Mouse (Mus musculus): Measurements from ENCODE around the gene Hdac9. TPM values are rescaled to one million over a fixed set of nuclear protein-coding genes. Genes with fewer than 3 reads are reported as not detected.
"Not testable (repeated sequence)": the region's sequence is repeated elsewhere in the genome, so short reads cannot be mapped to it uniquely, and the experiment has no call there.

Hdac9 gene
- total RNA-seq, 2 experiments from 2014 or later = 11.8 to 25.2 TPM

GRCm38 (mm10) chr12:34178931-34179330 lies 738.0 kb downstream of the Hdac9 start:
- DNase-seq = no peak
- intact Hi-C loops (cut with DNase I) = no loop called here

- DNase-seq = no peak
- intact Hi-C loops (cut with DNase I) = no loop called here
These were observed 740.1 kb downstream of the Hdac9 start for GRCm38 (mm10) chr12:34176790-34177189.

DNA sequence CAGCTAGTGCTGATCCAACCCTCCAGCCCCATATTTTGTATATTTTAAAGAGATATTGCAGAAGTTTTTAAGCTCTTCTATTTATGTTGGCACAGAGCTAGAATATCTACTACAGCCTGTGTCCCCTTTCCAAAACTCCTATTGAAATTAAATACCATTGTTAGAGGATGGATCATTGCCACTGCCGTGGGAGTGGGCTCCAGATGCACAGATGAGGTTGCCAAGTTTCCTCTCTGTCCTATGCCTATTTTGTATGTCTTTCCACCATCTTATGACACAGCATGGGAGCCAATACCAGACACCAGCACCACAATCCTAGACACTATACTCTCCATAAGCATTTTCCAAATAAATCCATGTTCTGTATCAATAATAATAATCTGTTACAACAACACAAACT lies 743.9 kb downstream of the Hdac9 start:
- no peak for DNase-seq
- intact Hi-C loops (cut with DNase I) = no loop called here

GRCm38 (mm10) chr12:34170601-34171000 lies 746.3 kb downstream of the Hdac9 start:
- peak in 1 of 2 experiments; percentile 14 for DNase-seq
- intact Hi-C loops (cut with DNase I) = no loop called here

GRCm38 (mm10) chr12:34165674-34166073 lies 751.2 kb downstream of the Hdac9 start:
- intact Hi-C loops (cut with DNase I) = no loop called here
- DNase-seq = no peak

DNA sequence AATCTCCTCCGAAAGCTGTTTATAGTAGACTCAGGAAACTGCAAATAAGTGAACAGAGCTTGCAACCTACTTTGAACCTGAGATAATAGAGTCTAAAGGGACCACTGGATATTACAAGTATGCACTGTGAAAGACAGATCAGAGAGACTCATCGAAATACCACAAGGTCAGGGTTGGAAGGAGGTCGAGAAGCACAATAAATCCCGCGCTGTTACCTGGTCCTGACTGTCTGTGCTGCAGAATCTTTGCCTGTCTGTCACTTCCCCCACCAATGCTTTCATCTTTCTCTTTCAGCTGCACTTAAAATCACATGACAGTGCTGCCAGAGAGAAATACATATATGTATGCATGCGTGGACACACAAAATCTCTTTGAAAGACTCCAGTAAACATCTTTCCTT lies 760.6 kb downstream of the Hdac9 start:
- intact Hi-C loops (cut with DNase I) = no loop called here
- no peak for DNase-seq

DNA sequence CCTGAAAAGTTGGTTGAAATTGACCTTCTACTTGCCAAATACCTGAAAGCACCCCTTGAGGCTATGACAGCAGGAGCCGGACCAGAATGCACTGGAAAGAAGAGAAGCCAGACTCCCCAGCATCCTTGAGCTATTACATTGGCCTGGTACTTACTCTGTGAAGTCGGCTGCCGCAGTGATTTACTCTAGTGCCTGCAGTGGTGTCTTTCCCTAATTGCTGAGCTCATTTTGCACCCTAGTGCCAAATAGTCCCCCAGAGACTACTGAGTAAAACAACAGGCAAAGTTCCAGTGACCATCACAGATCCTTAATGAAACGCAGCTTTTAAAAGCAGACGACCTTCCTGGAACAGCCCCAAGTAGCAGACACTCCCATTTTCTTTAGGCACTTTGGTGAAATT lies 761.2 kb downstream of the Hdac9 start:
- intact Hi-C loops (cut with DNase I) = no loop called here
- DNase-seq = peak; percentile 9 to 31

DNA sequence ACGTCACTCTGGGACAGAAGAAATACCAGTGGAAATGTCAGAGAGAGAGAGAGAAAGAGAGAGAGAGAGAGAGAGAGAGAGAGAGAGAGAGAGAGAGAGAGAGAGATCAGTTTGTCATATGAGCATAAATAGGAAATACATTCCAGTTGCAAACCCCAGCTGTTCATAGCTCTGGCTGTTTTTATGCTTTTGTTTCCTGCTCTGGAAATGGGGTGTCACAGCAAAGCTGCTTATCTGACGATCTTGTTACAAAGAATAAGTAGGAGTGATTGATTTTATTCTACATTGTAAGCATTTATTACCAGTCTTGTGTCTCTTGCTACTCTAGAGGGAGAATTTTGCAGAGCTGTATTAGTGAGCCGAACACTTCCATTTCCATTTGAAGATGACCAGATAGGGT lies 762.1 kb downstream of the Hdac9 start:
- DNase-seq = no peak
- intact Hi-C loops (cut with DNase I) = no loop called here

GRCm38 (mm10) chr12:34151336-34151735 lies 765.6 kb downstream of the Hdac9 start:
- intact Hi-C loops (cut with DNase I) = no loop called here
- no peak for DNase-seq

- no peak for DNase-seq
- intact Hi-C loops (cut with DNase I) = no loop called here
These were observed 774.2 kb downstream of the Hdac9 start for GRCm38 (mm10) chr12:34142743-34143142.

GRCm38 (mm10) chr12:34113336-34113735 lies 803.6 kb downstream of the Hdac9 start:
- intact Hi-C loops (cut with DNase I) = no loop called here
- no peak for DNase-seq

DNA sequence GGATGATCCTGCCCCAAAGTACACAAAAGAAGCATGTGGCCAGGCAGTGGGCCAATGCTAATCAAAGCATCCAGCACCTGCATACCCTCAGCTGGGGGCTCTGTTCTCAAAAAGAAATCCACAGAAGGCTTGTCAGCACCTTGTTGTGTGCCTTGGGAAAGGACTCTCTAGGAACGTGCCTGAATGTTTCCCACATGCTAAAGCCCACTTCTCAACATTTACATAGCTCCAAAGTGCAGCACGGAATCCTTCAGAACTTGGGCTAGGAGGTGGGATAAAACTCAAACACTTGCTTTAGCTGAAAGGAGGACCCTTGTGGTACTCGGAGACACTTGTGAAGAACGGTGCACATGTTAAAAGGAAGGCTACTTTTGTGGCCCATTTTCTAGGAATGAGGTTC lies 823.9 kb downstream of the Hdac9 start:
- no peak for DNase-seq
- intact Hi-C loops (cut with DNase I) = no loop called here

DNA sequence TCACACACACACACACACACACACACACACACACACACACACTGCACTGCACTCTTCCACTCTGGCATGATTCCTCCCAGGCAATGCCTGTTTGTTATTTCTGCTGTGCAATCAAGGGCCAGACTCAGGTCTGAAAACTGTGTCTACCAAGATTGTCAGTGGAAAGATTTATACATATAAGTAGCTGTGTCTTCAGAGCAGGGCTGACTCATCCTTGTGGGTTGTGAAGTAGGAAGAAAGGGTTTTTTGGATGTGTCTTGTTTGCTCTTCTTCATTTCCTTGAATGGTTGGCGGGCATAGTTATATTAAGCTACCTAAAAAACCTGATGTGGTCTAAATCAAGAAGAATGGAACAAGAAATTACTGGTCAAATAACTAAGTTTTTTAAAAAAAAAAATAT lies 825.0 kb downstream of the Hdac9 start:
- intact Hi-C loops (cut with DNase I) = no loop called here
- no peak for DNase-seq

- intact Hi-C loops (cut with DNase I) = no loop called here
These were observed 829.5 kb downstream of the Hdac9 start for GRCm38 (mm10) chr12:34087292-34087942.

DNA sequence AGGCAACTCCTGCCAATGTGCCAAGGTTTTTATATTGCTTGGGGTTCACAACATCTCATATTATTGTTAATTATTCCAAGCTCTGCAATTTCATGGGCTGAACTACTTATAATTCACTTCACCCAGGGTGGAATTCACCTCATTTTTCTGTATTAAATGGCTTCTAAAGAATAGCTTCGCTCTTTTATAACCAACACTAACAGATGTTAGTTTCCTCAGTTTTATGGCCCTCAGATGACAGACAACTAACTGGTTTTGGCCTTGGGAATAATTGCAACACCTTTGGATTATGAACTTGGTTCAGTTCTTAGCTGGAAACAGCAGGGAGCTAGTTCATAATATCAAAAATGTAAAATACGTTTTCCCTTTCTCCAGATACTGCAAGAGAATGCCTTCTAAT lies 839.9 kb downstream of the Hdac9 start:
- no peak for DNase-seq
- intact Hi-C loops (cut with DNase I) = no loop called here

More at GRCm38 (mm10) chr12:34087292-34087942, 829.5 kb downstream of the Hdac9 start:
- DNase-seq = no peak

DNA sequence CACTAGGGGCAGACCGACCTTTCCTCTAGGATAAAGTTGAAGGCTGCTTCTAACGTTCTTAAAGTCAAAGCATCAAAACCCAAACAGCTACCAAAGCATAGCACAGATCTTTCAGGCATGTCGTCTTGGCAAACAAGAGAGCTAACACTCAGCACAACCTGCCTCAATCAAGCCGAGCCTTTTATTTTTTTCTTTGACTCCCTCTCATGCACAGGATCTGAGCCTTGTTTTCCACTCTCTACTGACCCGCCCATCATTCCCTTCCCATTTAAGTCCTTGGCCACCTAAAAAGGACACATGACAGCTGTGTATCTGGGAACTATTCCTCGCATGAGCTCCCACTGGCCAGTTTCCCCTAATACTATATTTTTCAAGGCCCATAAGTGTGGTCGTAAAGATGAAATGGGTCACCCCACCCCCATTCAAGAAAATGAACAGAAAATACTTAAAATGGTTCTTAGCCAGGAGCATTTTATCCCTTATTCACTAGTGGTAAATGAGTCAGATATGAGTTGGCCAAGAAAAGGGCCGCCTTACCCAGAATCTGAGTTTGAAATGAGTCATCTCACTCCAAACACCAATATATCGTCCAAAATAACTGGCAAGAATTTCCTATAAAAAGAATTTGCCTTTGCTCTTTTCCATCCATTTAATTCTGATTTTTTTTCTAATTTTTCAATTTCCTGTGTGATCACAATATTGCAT lies 840.9 kb downstream of the Hdac9 start:
- intact Hi-C loops (cut with DNase I) = no loop called here
- peak; percentile 16 to 18 for DNase-seq

GRCm38 (mm10) chr12:34052508-34052907 lies 864.4 kb downstream of the Hdac9 start:
- intact Hi-C loops (cut with DNase I) = no loop called here
- no peak for DNase-seq

GRCm38 (mm10) chr12:34052036-34052435 lies 864.9 kb downstream of the Hdac9 start:
- intact Hi-C loops (cut with DNase I) = no loop called here
- DNase-seq = no peak

GRCm38 (mm10) chr12:34051112-34051511 lies 865.8 kb downstream of the Hdac9 start:
- peak in 1 of 2 experiments; percentile 9 for DNase-seq
- intact Hi-C loops (cut with DNase I) = no loop called here

GRCm38 (mm10) chr12:34040949-34041348 lies 875.9 kb downstream of the Hdac9 start:
- intact Hi-C loops (cut with DNase I) = no loop called here

DNA sequence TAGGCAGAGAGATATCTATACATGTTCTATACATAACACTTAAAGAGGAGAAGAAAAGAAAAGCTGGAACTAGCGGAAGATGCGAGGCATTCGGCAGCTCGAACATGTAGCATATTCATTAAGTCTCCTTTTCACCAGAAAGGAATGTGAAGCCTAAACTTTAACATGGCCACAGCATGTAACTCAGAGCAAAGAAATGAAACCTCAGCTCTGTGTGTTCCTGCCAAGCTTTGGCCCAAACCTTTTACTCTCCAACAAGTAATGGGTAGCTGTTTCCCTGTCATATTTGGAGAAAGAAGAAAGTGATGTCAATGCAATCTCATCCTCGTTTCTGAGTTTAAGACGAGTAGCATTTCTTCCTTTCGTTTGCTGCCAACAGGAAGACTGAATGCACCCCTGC lies 876.8 kb downstream of the Hdac9 start:
- intact Hi-C loops (cut with DNase I) = no loop called here
- DNase-seq = no peak

More at GRCm38 (mm10) chr12:34040949-34041348, 875.9 kb downstream of the Hdac9 start:
- no peak for DNase-seq

GRCm38 (mm10) chr12:34009796-34010195 lies 907.1 kb downstream of the Hdac9 start:
- DNase-seq = not testable (repeated sequence)

More at GRCm38 (mm10) chr12:34009796-34010195, 907.1 kb downstream of the Hdac9 start:
- intact Hi-C loops (cut with DNase I) = not testable (repeated sequence)

Data from heart, postnatal 10 days (tissue).